ENCODE assay signal across 7 mouse cellular contexts in genomic region chr8:84990349-84990748, GRCm38 (mm10). TPM values are rescaled to one million over a fixed set of nuclear protein-coding genes. Genes with fewer than 3 reads are reported as not detected.
DNase-seq lines count a peak whose midpoint lies in the region; ATAC-seq lines count a peak whose summit lies in the region.

Gene Hook2, plus strand, starts transcription at chr8:84990603.

- peak within 1 kb of the TSS; percentile 65 for H3K4me3 ChIP-seq in intestine, embryonic 16.5 days (ENCODE audit: low read length)
- H3K4me3 ChIP-seq in midbrain, embryonic 11.5 days (ENCODE audit: low read depth, low read length) = peak within 1 kb of the TSS; percentile 51

- 2% methylated on average over 28 of the region's 28 CpGs for WGBS in intestine, embryonic 16.5 days
- under 1% methylated on average over 27 of the region's 28 CpGs for WGBS in midbrain, embryonic 11.5 days

- peak; percentile 97 for DNase-seq in adrenal gland, adult 2 months
- peak; percentile 98 for DNase-seq in embryo, embryonic 11.5 days (ENCODE audit: low read depth, low spot score)
- peak; percentile 90 to 96 for DNase-seq in gastrocnemius, postnatal 4 days (ENCODE audit: low spot score in 2 of 2)
- peak; percentile 94 to 97 for DNase-seq in left cerebral cortex, postnatal 36 days (ENCODE audit: low spot score in 2 of 2)
- DNase-seq in midbrain, embryonic 11.5 days (ENCODE audit: low spot score, missing footprints) = peak; percentile 100
- DNase-seq in skeletal muscle tissue, adult 2 months (ENCODE audit: low read depth, low spot score) = peak; percentile 98

- intact Hi-C loops in left cerebral cortex, postnatal 36 days (cut with DNase I) = loop anchor here (1.0 kb wide), 1 partner anchor 15 kb away; no protein-coding TSS in a partner anchor

- H3K27me3 ChIP-seq in intestine, embryonic 16.5 days (replicated peaks; ENCODE audit: control insufficient read depth, insufficient read depth, low read length) = 0 out of 2 replicates have a peak, but pooled peaks cover 2% of the 10 kb centered on the region
- H3K27me3 ChIP-seq in midbrain, embryonic 11.5 days (ENCODE audit: control insufficient read depth, insufficient read depth, low read length) = peaks cover 10% of the 10 kb centered on the region

- peak within 1 kb of the TSS; percentile 84 for H3K9ac ChIP-seq in intestine, embryonic 16.5 days (ENCODE audit: low read depth, low read length)
- H3K9ac ChIP-seq in midbrain, embryonic 11.5 days (ENCODE audit: low read length) = peak within 1 kb of the TSS; percentile 67

- ATAC-seq in intestine, embryonic 16.5 days = peak; percentile 84
- peak; percentile 95 for ATAC-seq in midbrain, embryonic 11.5 days (ENCODE audit: low FRiP score)

- H3K9me3 ChIP-seq in intestine, embryonic 16.5 days (ENCODE audit: control insufficient read depth, low read length) = no peaks in the 10 kb centered on the region
- no peaks in the 10 kb centered on the region for H3K9me3 ChIP-seq in midbrain, embryonic 11.5 days (ENCODE audit: control insufficient read depth, low read length)

- H3K4me1 ChIP-seq in intestine, embryonic 16.5 days (ENCODE audit: control insufficient read depth, insufficient read depth, low read length) = peaks cover 30% of the 10 kb centered on the region
- peaks cover 16% of the 10 kb centered on the region for H3K4me1 ChIP-seq in midbrain, embryonic 11.5 days (ENCODE audit: control insufficient read depth, insufficient read depth, low read length)

- peak within 1 kb of the TSS; percentile 96 for H3K27ac ChIP-seq in intestine, embryonic 16.5 days (ENCODE audit: low read length)
- H3K27ac ChIP-seq in midbrain, embryonic 11.5 days (ENCODE audit: low read depth, low read length) = no peak within 1 kb of the TSS

- H3K4me2 ChIP-seq in intestine, embryonic 16.5 days (ENCODE audit: low read depth, low read length) = peak within 1 kb of the TSS; percentile 91
- H3K4me2 ChIP-seq in midbrain, embryonic 11.5 days = peak within 1 kb of the TSS; percentile 97

- H3K36me3 ChIP-seq in intestine, embryonic 16.5 days (ENCODE audit: control insufficient read depth, insufficient read depth, low read length) = no peaks in the 10 kb centered on the region
- H3K36me3 ChIP-seq in midbrain, embryonic 11.5 days (ENCODE audit: control insufficient read depth, insufficient read depth, low read length) = no peaks in the 10 kb centered on the region

RNA-seq across cellular contexts. Expression of gene Hook2, which starts in this region (rescaled TPM):
- total RNA-seq in adrenal gland, adult 2 months (2021) = 1 to 10 TPM; 6.1 to 6.2 TPM
- polyA plus RNA-seq in adrenal gland, adult 2 months (2012; rRNA removed) = 6.5 and 6.7 TPM in 2 replicates
- total RNA-seq in gastrocnemius, postnatal 4 days (2021) = 1 to 10 TPM; 3.5 to 4.5 TPM
- 96.9 and 108 TPM in 2 replicates for polyA plus RNA-seq in intestine, embryonic 16.5 days (2015; fragmentation: Nextera tagmentation; extraction: Ambion mirVana)
- 10 to 100 TPM in 1 of 2 experiments, 1 to 10 TPM in 1; 8.2 to 10.0 TPM for total RNA-seq in left cerebral cortex, postnatal 36 days (2021)
- polyA plus RNA-seq in midbrain, embryonic 11.5 days (2014; fragmentation: Nextera tagmentation; extraction: Ambion mirVana) = 11.4 and 11.8 TPM in 2 replicates
